Mouse (Mus musculus) spleen, adult 2 months (tissue): ENCODE measurements at regions not wholly inside any gene's neighbourhood (a gene's known extent, or its start where the extent isn't known, plus 50 kb on each side); places are given as distances from the start of the nearest gene placed in this dataset.

Experiments used
- CTCF ChIP-seq: fragments of 200-500 bp; IDR thresholded peaks from 2 replicates; pipeline ENCODE4 v1.5.1; 2011; ENCODE audit warnings: mild to moderate bottlenecking, inconsistent platforms; ENCODE audit not compliant: insufficient read depth, insufficient read length, insufficient replicate concordance; ENCODE audit errors: extremely low read depth
- POLR2A ChIP-seq: fragments of 200-500 bp; IDR thresholded peaks from 2 replicates; pipeline ENCODE4 v1.6.1; 2011; ENCODE audit warnings: low read depth, low read length, inconsistent platforms

- TF ChIP-seq CTCF (no peak), POLR2A (no peak)
Measured at GRCm38 (mm10) chr10:117436308-117436874, 56.6 kb upstream of the Cpsf6 start.
